Mouse (Mus musculus) hindbrain, embryonic 11.5 days (tissue): Measurements from ENCODE around the gene Acsf3. TPM values are rescaled to one million over a fixed set of nuclear protein-coding genes. Genes with fewer than 3 reads are reported as not detected.

ENCODE experiments used
- ATAC-seq: fragments of 200-750 bp; cut with Nextera tagmentation; 2 replicates; pipeline ENCODE4 v1.8.0; 2017; ENCODE audit warnings: mild to moderate bottlenecking, moderate TSS enrichment, moderate library complexity; ENCODE audit not compliant: low FRiP score
- DNase-seq: peaks from one replicate; pipeline ENCODE4 v3.0.0-alpha.2; 2015; ENCODE audit warnings: low spot score
- H3K27ac ChIP-seq: fragments of 300-500 bp; sonication (generic); 2 replicates; pipeline ENCODE4 v1.5.1; 2014; ENCODE audit warnings: mild to moderate bottlenecking, low read depth, low read length
- H3K27me3 ChIP-seq: fragments of 300-500 bp; sonication (generic); 2 replicates; pipeline ENCODE4 v1.6.1; 2014; ENCODE audit warnings: mild to moderate bottlenecking, low read length, moderate library complexity, mixed read lengths; ENCODE audit not compliant: control insufficient read depth, insufficient read depth
- H3K36me3 ChIP-seq: fragments of 300-500 bp; sonication (generic); 2 replicates; pipeline ENCODE4 v1.6.1; 2014; ENCODE audit warnings: mild to moderate bottlenecking, low read length, moderate library complexity, mixed read lengths; ENCODE audit not compliant: control insufficient read depth, insufficient read depth
- H3K4me1 ChIP-seq: fragments of 300-500 bp; sonication (generic); replicated peaks from 2 replicates; pipeline ENCODE4 v1.6.1; 2014; ENCODE audit warnings: low read length, mixed read lengths; ENCODE audit not compliant: control insufficient read depth, insufficient read depth
- H3K4me2 ChIP-seq: fragments of 300-500 bp; sonication (generic); replicated peaks from 2 replicates; pipeline ENCODE4 v1.6.1; 2014; ENCODE audit warnings: mild to moderate bottlenecking, low read depth, low read length
- H3K4me3 ChIP-seq: fragments of 300-500 bp; sonication (generic); 2 replicates; pipeline ENCODE4 v1.5.1; 2014; ENCODE audit warnings: low read depth, low read length
- H3K9ac ChIP-seq: fragments of 300-500 bp; sonication (generic); 2 replicates; pipeline ENCODE4 v1.6.1; 2014; ENCODE audit warnings: low read depth, low read length
- H3K9me3 ChIP-seq: fragments of 300-500 bp; sonication (generic); 2 replicates; pipeline ENCODE4 v1.6.1; 2016; ENCODE audit warnings: low read length; ENCODE audit not compliant: control insufficient read depth
- WGBS: fragments of 180-500 bp; shearing (Covaris S2); extraction: QIAGEN DNeasy Blood & Tissue Kit; methylation state at CpG from one replicate; pipeline ENCODE4 v1.1.7; 2014; 5-methylcytosine and 5-hydroxymethylcytosine counted together
- polyA plus RNA-seq: library from polyadenylated mRNA; unstranded; fragments of >200 nt; fragmentation: Nextera tagmentation; extraction: Ambion mirVana; gene quantifications from 2 replicates; pipeline ENCODE4 v1.2.1, GENCODE M21; 2014

Gene Acsf3
- polyA plus RNA-seq, 1 experiment from 2014 or later = 11.5 TPM

DNA sequence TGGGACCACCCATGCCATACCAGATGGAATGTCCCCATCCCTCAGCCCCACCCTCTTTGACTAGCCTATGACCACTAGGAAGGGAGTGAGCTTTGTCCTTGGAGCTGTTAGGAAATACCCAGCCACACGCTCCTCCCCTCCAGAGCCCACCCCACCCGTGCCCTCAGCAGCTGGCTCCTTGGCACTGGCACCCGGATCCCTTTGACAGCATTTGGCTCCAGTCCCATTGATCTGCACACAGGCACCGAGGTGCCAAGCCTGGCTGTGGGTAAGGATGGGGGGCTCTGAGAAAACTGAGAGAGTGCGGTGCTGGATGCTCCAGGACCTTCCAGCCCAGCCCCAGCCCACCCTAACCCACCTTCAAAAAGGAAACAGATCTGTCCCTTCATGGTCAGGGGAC is 23.9 kb upstream of the Acsf3 start:
- Histone ChIP-seq H3K4me2 (no peak overlapping the region), H3K4me3 (no peak overlapping the region), H3K36me3 (no peaks in the 10 kb centered on the region), H3K9me3 (no peaks in the 10 kb centered on the region), H3K4me1 (peaks cover 12% of the 10 kb centered on the region), H3K9ac (no peak overlapping the region), H3K27me3 (peaks cover 3% of the 10 kb centered on the region; the same call in 1 of the 2 replicates), H3K27ac (no peak overlapping the region)
- 79% methylated on average over 5 of the region's 5 CpGs for WGBS
- no peak for ATAC-seq
- no peak for DNase-seq

DNA sequence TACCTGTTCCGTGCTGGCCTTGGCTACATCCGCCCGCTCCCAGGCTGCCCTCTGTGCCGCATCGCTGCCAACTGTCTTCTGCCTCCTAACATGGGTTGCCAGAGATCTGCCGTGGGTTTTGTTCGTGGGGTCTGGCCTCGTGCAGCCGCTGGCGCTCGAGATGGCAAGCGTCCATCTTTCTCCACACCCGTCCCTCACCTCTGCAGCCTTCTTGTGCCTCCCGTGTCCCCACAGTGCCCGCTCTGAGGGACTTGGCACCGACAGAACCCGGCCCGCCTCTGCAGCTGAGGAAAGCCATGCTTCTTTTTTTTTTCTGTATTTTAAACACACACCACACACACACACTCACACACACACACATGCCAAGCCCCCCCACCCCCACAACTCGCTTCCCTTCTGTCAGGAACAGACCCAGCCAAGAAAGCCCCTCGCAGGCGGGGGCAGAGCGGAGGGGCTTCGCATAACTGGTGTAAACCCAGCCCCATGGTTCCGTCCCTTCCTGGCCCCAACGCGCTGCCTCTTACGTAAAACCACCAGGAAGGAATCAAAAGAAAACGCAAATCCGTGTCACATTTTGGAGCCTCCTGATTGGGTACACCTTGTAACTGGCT is 23.1 kb upstream of the Acsf3 start:
- no peak overlapping the region for H3K4me3 ChIP-seq
- no peak overlapping the region for H3K27ac ChIP-seq
- DNase-seq (no peak), ATAC-seq (no peak)
- H3K9ac ChIP-seq = no peak overlapping the region
- peaks cover 6% of the 10 kb centered on the region; the same call in 1 of the 2 replicates for H3K4me1 ChIP-seq
- H3K4me2 ChIP-seq = no peak overlapping the region
- WGBS = 84% methylated on average over 27 of the region's 29 CpGs
- no peaks in the 10 kb centered on the region for H3K36me3 ChIP-seq
- H3K27me3 ChIP-seq = peaks cover 3% of the 10 kb centered on the region; the same call in 1 of the 2 replicates
- no peaks in the 10 kb centered on the region for H3K9me3 ChIP-seq

DNA sequence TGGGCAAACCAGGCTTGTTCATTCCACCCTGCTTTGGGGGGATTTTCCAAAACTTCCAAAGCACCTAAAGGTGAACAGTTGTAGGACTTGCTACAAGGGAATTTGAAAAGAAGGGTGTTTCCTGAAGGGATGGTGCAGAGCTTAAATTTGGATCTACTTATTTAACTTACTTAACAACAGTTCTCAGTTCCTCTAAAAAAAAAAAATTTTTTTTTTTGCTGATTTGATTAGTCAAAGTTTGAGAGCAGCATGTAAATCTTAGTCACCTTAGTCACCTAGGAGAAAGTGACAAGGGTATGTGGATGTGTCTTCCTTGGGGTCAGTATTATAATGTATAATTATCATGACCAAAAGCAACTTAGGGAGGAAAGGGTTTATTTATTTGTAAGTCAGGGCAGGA is 16.7 kb upstream of the Acsf3 start:
- no peaks in the 10 kb centered on the region for H3K4me1 ChIP-seq
- no peak overlapping the region for H3K4me3 ChIP-seq
- H3K27me3 ChIP-seq = peaks cover 3% of the 10 kb centered on the region; the same call in 1 of the 2 replicates
- H3K9ac ChIP-seq = no peak overlapping the region
- H3K36me3 ChIP-seq = no peaks in the 10 kb centered on the region
- ATAC-seq (no peak), DNase-seq (no peak)
- H3K27ac ChIP-seq = no peak overlapping the region
- H3K9me3 ChIP-seq = no peaks in the 10 kb centered on the region
- no peak overlapping the region for H3K4me2 ChIP-seq

DNA sequence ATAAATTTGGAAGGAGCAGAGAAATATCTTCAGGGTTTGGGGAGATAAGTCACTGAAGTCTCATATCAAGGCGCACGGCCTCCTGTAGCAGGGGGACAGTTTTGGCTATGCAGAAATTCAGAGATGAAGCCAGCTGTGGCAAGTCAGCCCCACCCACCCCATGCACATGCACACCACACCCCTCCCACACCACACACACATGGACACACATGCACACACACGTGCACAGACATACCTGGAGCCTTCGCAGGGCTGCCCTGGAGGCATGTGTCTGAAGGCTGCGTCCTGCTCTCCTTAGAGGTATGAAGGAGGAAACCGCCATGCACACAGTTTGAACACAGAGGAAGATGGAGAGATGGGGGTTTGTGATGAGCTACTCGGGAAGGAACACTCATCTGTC is 15.2 kb upstream of the Acsf3 start:
- Histone ChIP-seq H3K4me2 (no peak overlapping the region), H3K9ac (no peak overlapping the region)

DNA sequence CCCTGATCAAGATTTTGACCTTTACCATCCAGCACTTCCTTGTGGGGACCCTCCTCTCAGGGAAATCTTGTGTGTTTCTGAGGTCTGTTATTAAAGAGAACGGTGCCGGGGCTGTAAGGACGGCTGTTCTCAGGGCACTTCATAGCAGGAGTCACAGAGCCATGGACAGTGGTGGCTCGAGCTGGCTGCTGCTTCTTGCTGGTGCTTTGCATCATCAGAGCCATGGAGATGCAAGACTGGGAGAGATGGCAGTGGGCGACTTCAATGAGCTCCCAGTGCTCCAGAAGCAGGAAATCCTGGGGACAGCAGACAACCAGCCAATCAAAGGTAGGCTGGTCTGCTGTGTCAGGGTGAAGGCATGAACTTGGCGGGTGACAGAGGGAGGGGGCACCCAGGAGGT is 14.2 kb upstream of the Acsf3 start:
- 75% methylated on average over 6 of the region's 6 CpGs for WGBS
- H3K27ac ChIP-seq = no peak overlapping the region
- ATAC-seq (no peak), DNase-seq (no peak)
- H3K36me3 ChIP-seq = no peaks in the 10 kb centered on the region
- no peak overlapping the region for H3K9ac ChIP-seq
- no peaks in the 10 kb centered on the region for H3K9me3 ChIP-seq
- H3K4me2 ChIP-seq = no peak overlapping the region
- no peaks in the 10 kb centered on the region for H3K4me1 ChIP-seq
- no peak overlapping the region for H3K4me3 ChIP-seq
- H3K27me3 ChIP-seq = no peaks in the 10 kb centered on the region

More for the DNA sequence above, 15.2 kb upstream of the Acsf3 start:
- Histone ChIP-seq H3K4me1 (no peaks in the 10 kb centered on the region), H3K36me3 (no peaks in the 10 kb centered on the region), H3K9me3 (no peaks in the 10 kb centered on the region), H3K27me3 (no peaks in the 10 kb centered on the region), H3K27ac (no peak overlapping the region), H3K4me3 (no peak overlapping the region)
- ATAC-seq = no peak
- WGBS = 81% methylated on average over 7 of the region's 7 CpGs
- no peak for DNase-seq

DNA sequence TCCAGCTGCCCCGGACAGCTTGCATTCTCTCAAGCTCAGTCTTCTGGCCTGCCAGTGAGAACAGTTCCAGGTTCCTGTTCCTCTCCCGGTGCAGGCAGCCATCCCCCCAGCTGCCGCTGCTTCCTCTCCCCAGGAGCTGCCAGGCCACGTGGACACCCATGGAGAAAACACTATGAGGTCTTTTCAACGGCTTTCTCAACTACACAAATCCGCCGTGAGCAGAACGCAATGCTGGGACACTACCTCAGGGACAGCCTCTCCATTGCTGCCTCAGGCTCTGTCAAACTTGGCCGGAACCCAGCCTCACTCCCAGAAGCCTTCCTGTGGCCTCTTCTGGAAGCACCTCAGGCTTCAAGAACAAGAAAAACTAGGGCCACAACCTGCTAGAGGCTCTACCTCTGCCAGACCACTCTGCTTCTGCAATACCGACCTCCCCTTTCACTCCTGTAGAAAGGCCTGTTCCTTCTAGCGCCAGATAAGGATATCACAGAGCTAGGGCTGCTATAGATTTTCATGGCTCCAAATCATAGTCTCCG is 12.5 kb upstream of the Acsf3 start:
- ATAC-seq (no peak), DNase-seq (no peak)
- H3K4me1 ChIP-seq = no peaks in the 10 kb centered on the region
- 50% methylated on average over 12 of the region's 12 CpGs for WGBS
- no peaks in the 10 kb centered on the region for H3K27me3 ChIP-seq
- no peaks in the 10 kb centered on the region for H3K9me3 ChIP-seq
- H3K4me2 ChIP-seq = no peak overlapping the region
- H3K4me3 ChIP-seq = no peak overlapping the region
- H3K27ac ChIP-seq = no peak overlapping the region
- no peaks in the 10 kb centered on the region for H3K36me3 ChIP-seq
- H3K9ac ChIP-seq = no peak overlapping the region

DNA sequence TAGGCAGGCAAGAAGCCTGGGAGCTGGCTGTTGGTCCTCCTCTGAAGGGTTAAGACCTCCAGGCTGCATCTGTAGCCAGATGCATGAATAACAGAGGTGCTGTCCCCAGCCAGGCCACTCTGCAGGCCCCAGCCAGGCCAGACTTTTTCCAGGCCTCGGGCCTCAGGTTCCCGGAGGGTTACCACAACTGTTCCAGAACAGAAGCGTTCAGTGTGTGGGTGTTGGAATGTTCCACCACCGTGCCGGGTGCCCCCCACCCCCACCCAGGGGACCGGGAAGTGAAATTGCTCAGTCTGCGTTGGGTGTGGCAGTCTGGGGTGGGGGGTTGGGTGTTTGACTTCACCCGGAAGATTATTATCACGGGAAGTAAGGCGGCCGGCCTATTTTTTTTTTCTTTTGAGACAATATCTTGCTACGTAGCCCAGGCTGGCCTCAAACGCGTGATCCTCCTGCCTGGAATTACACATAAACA is 12.0 kb upstream of the Acsf3 start:
- H3K4me3 ChIP-seq = no peak overlapping the region
- H3K27me3 ChIP-seq = no peaks in the 10 kb centered on the region
- H3K4me1 ChIP-seq = no peaks in the 10 kb centered on the region
- no peak overlapping the region for H3K27ac ChIP-seq
- H3K36me3 ChIP-seq = no peaks in the 10 kb centered on the region
- DNase-seq (no peak), ATAC-seq (no peak)
- 88% methylated on average over 14 of the region's 14 CpGs for WGBS
- H3K9ac ChIP-seq = no peak overlapping the region
- no peak overlapping the region for H3K4me2 ChIP-seq
- H3K9me3 ChIP-seq = no peaks in the 10 kb centered on the region

DNA sequence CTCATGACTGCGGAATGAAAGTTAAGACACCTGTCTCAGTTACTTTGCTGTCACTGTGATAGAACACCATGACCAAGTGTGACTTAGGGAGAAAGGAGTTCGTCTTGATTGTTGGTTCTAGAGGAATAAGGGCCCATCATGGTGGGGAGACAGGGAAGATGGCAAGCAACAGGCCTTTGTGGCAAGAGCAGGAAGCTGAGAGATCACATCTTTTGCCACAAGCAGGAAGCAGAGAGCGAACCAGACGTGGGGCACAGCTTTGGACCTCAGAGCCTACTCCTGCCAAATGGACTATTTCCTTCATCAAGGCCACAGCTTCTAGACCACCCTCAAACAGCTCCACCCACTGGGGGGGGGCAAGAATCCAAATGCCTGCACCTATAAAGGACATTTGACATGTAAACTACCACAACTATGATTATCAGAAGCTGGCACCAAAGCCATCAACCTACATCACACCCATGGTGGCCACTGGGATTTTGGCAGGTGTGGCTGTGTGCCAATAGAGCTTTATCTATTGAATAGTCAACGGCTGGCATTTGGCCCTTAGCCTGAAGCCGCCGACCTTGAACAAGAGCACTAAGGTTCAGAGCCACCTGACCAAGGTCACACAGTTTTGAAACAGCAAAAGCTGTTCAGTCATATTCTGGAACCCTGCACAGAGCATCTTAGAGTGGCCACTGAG is 10.4 kb upstream of the Acsf3 start:
- no peak overlapping the region for H3K9ac ChIP-seq

DNA sequence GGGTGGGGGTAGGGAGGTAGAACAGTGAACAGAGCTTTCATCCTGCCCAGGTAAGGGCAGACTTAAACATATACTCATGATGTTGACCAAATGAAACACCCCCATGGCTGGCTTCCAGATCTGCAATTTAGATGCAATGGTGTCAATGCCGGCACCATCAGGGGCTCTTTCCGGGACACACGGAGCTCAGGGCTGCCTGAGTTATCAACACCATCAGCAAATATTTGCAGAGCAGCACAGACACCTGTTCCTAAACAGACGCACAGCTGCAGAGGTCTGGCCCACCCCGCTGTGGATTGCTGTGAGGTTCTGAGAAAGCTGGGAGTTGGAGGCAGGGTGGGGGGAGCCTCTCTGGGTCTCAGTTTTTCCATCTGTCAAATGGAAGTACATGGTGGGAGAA is 9.1 kb upstream of the Acsf3 start:
- Histone ChIP-seq H3K4me2 (no peak overlapping the region), H3K27ac (no peak overlapping the region), H3K27me3 (no peaks in the 10 kb centered on the region), H3K36me3 (no peaks in the 10 kb centered on the region), H3K4me1 (no peaks in the 10 kb centered on the region), H3K9ac (no peak overlapping the region), H3K9me3 (no peaks in the 10 kb centered on the region), H3K4me3 (no peak overlapping the region)
- 82% methylated on average over 5 of the region's 5 CpGs for WGBS
- ATAC-seq = no peak
- no peak for DNase-seq

More for the DNA sequence above, 10.4 kb upstream of the Acsf3 start:
- DNase-seq (no peak), ATAC-seq (no peak)
- Histone ChIP-seq H3K27ac (no peak overlapping the region), H3K4me3 (no peak overlapping the region), H3K4me2 (no peak overlapping the region), H3K27me3 (no peaks in the 10 kb centered on the region), H3K4me1 (no peaks in the 10 kb centered on the region), H3K9me3 (no peaks in the 10 kb centered on the region), H3K36me3 (no peaks in the 10 kb centered on the region)
- 90% methylated on average over 7 of the region's 7 CpGs for WGBS
